Mouse (Mus musculus): ENCODE results near the gene E2f6.

GRCm38 (mm10) chr12:16775351-16775750 lies 35.4 kb upstream of the E2f6 start:
- TF ChIP-seq POLR2A (IDR thresholded peaks at IDR 0.05; ENCODE audit: borderline replicate concordance, control insufficient read depth, low read depth, low read length) (no peak), CTCF (IDR thresholded peaks at IDR 0.05; ENCODE audit: control insufficient read depth, insufficient read depth, low read length) (no peak)
